Mouse (Mus musculus): ENCODE results near the gene Usp19.

GRCm38 (mm10) chr9:108516380-108517251, 26.2 kb downstream of the Usp19 start, which contains the start of gene Qrich1:
- TF ChIP-seq CTCF (conservative IDR thresholded peaks at IDR 0.05; ENCODE audit: insufficient read depth, insufficient read length, low read depth, low read length): no peak
- TF ChIP-seq POLR2A (IDR thresholded peaks at IDR 0.05; ENCODE audit: low read depth, low read length): peak; percentile 76
